Mouse (Mus musculus): ENCODE measurements around the gene Fam3c. TPM values are rescaled to one million over a fixed set of nuclear protein-coding genes. Genes with fewer than 3 reads are reported as not detected.
A peak's percentile ranks its signal among the peaks of the same experiment; 100 is the strongest.

Gene Fam3c
- polyA plus RNA-seq, 2 experiments: 4.7 to 13.3 TPM

DNA sequence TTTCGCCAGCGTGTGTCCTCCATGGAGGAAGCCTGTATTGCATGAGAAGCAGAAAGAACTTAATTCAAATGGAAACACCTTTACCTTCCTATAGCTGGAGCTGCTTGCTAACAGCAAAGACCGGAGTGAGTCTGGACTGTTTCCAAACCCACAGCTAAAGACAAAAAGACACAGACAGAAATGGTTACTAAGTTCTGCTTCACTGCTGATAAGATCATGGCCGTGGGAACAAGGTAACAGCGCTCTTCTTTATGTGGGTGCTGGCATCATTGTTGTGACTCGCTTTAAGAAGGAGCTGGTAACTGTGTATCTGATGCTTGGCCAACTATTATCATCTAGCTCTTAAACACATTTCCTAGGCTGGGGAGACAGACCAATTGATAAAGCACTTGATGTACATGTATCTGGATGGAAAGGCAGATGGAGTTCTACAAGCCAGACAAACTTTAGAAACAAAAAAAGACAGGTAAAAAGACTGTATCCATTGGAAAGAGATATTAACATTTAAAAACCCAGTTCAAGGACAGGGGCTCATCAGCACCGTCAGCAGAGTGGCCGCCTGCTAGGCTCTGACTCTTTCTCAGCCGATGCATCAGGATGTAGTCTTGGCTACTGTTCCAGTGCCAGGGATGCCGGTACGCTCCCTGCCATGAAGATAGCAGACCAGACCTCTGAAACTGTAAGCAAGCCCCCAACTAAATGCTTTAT lies 6.4 kb downstream of the Fam3c start:
- Histone ChIP-seq H3K27me3 (ENCODE audit: control insufficient read depth, insufficient read depth, low read length) (no peaks in the 10 kb centered on the region), H3K4me3 (ENCODE audit: insufficient read depth in 1 of 2, low read depth in 2 of 2, low read length in 2 of 2) (no peak overlapping the region), H3K9me3 (ENCODE audit: control insufficient read depth, low read length) (no peaks in the 10 kb centered on the region), H3K4me1 (replicated peaks; ENCODE audit: control insufficient read depth in 2 of 2, insufficient read depth in 2 of 2, low read length in 1 of 2) (peaks cover under 1 to 28% of the 10 kb centered on the region in 2 experiments; a peak in 3 of 4 replicates), H3K36me3 (replicated peaks; ENCODE audit: control insufficient read depth, insufficient read depth, low read depth) (no peaks in the 10 kb centered on the region), H3K9ac (replicated peaks) (no peak overlapping the region), H3K4me2 (ENCODE audit: low read depth) (no peak overlapping the region), H3K27ac (no peak overlapping the region)
- no peak for DNase-seq (ENCODE audit: low read depth in 3 of 3, low spot score in 3 of 3)
- no peak for ATAC-seq (ENCODE audit: insufficient read depth)
- 59% methylated on average over 11 of the region's 11 CpGs for WGBS (ENCODE audit: insufficient replicate concordance)
- no peak for TF ChIP-seq CTCF (IDR thresholded peaks at IDR 0.05; ENCODE audit: low read depth)
- no peak for TF ChIP-seq EP300 (IDR thresholded peaks at IDR 0.05; ENCODE audit: low read depth)

DNA sequence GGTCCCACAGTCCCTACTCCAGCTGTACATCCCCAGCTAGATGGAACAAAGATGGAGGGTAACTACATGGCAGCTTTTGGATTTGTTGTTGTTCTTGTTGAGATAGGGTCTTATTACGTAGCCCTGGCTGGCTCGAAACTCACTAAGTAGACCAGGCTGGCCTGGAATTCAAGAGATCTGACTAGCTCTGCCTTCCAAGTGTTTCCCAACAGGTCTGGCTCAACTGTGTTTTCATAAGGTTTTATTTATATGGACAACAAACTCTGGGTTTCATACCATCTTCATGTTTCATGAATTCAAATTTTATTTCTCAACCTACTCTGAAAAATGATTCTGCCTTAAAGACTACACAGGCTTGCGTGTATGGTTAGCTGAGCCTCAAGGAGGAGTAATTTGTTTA lies 7.1 kb downstream of the Fam3c start:
- H3K27ac ChIP-seq: no peak overlapping the region
- TF ChIP-seq EP300 (IDR thresholded peaks at IDR 0.05; ENCODE audit: low read depth) (no peak), CTCF (IDR thresholded peaks at IDR 0.05; ENCODE audit: low read depth) (no peak)
- WGBS (ENCODE audit: insufficient replicate concordance): 81% methylated on average over 3 of the region's 3 CpGs
- DNase-seq (ENCODE audit: low read depth in 3 of 3, low spot score in 3 of 3) (no peak), ATAC-seq (ENCODE audit: insufficient read depth) (no peak)
- H3K27me3 ChIP-seq (ENCODE audit: control insufficient read depth, insufficient read depth, low read length): no peaks in the 10 kb centered on the region
- no peaks in the 10 kb centered on the region for H3K9me3 ChIP-seq (ENCODE audit: control insufficient read depth, low read length)
- H3K4me3 ChIP-seq (ENCODE audit: insufficient read depth in 1 of 2, low read depth in 2 of 2, low read length in 2 of 2): no peak overlapping the region
- no peaks in the 10 kb centered on the region for H3K36me3 ChIP-seq (replicated peaks; ENCODE audit: control insufficient read depth, insufficient read depth, low read depth)
- peaks cover 0 to 30% of the 10 kb centered on the region in 2 experiments; a peak in 3 of 4 replicates for H3K4me1 ChIP-seq (replicated peaks; ENCODE audit: control insufficient read depth in 2 of 2, insufficient read depth in 2 of 2, low read length in 1 of 2)
- no peak overlapping the region for H3K9ac ChIP-seq (replicated peaks)
- no peak overlapping the region for H3K4me2 ChIP-seq (ENCODE audit: low read depth)

DNA sequence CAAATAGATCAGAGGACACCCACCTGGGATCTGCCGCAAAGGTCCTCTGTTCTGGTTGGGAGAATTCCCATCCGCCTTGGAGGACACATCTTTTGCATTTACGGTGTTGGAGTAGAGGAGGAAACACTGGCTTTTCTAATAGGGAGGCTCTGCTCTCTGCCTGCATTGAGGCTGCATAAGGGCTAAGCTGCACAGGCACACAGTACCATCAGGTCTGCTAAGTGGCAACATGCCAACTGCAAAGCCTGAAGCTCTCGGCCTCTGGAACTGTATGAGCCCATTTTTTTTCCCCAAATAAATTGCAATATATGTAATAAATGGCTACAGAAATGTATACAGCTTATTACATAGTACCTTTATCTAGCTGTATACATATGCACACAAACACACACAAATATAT lies 7.9 kb downstream of the Fam3c start:
- H3K9ac ChIP-seq (replicated peaks): no peak overlapping the region
- ATAC-seq (ENCODE audit: insufficient read depth) (no peak), DNase-seq (ENCODE audit: low read depth in 3 of 3, low spot score in 3 of 3) (no peak)
- H3K27me3 ChIP-seq (ENCODE audit: control insufficient read depth, insufficient read depth, low read length): no peaks in the 10 kb centered on the region
- no peaks in the 10 kb centered on the region for H3K36me3 ChIP-seq (replicated peaks; ENCODE audit: control insufficient read depth, insufficient read depth, low read depth)
- H3K27ac ChIP-seq: no peak overlapping the region
- TF ChIP-seq CTCF (IDR thresholded peaks at IDR 0.05; ENCODE audit: low read depth): no peak
- H3K4me2 ChIP-seq (ENCODE audit: low read depth): no peak overlapping the region
- WGBS (ENCODE audit: insufficient replicate concordance): 66% methylated on average over 4 of the region's 4 CpGs
- peaks cover 0 to 36% of the 10 kb centered on the region in 2 experiments; a peak in 3 of 4 replicates for H3K4me1 ChIP-seq (replicated peaks; ENCODE audit: control insufficient read depth in 2 of 2, insufficient read depth in 2 of 2, low read length in 1 of 2)
- no peaks in the 10 kb centered on the region for H3K9me3 ChIP-seq (ENCODE audit: control insufficient read depth, low read length)
- no peak overlapping the region for H3K4me3 ChIP-seq (ENCODE audit: insufficient read depth in 1 of 2, low read depth in 2 of 2, low read length in 2 of 2)

DNA sequence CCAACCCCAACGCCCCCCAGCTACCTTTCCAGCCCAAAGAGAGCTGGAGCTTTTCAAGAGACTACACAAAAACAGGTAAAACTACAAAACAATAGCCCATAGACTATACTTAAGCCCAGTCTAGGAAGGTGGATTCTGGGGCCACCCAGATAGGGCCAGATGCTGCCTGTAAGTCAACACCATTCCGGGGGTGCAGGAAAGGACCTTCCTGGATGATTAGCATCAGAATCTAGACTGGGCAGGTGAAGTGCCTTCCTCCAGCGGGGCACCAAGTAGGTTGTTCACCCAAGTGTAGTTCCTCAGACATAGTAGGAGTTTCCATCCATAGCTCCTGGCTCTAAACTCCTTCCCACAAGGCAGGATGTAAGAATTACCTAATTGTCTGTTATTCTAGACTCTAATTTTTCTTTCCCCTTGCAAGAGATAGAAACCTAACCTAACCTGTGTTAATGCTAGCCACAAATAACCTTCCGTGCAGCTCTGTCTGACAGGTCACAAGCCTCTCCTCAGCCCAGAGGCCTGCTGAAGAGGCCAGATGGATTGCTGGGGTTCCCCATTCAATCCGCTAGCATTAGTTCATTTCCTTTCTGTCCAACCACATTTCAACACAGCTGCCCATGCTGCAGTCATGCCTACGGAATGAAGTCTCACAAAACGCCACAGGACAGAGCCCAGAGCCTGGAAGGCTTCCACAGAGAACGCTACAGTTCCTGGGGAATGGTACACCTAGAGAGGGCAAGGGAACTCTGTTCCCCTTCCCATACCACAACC lies 8.7 kb downstream of the Fam3c start:
- H3K9me3 ChIP-seq (ENCODE audit: control insufficient read depth, low read length): no peaks in the 10 kb centered on the region
- no peaks in the 10 kb centered on the region for H3K36me3 ChIP-seq (replicated peaks; ENCODE audit: control insufficient read depth, insufficient read depth, low read depth)
- peaks cover 0 to 34% of the 10 kb centered on the region in 2 experiments; a peak in 3 of 4 replicates for H3K4me1 ChIP-seq (replicated peaks; ENCODE audit: control insufficient read depth in 2 of 2, insufficient read depth in 2 of 2, low read length in 1 of 2)
- DNase-seq (ENCODE audit: low read depth in 3 of 3, low spot score in 3 of 3) (no peak), ATAC-seq (ENCODE audit: insufficient read depth) (no peak)
- no peak overlapping the region for H3K4me3 ChIP-seq (ENCODE audit: insufficient read depth in 1 of 2, low read depth in 2 of 2, low read length in 2 of 2)
- no peaks in the 10 kb centered on the region for H3K27me3 ChIP-seq (ENCODE audit: control insufficient read depth, insufficient read depth, low read length)
- 46% methylated on average over 8 of the region's 8 CpGs for WGBS (ENCODE audit: insufficient replicate concordance)
- no peak overlapping the region for H3K4me2 ChIP-seq (ENCODE audit: low read depth)
- H3K9ac ChIP-seq (replicated peaks): no peak overlapping the region
- H3K27ac ChIP-seq: no peak overlapping the region
- TF ChIP-seq CTCF (IDR thresholded peaks at IDR 0.05; ENCODE audit: low read depth) (no peak), EP300 (IDR thresholded peaks at IDR 0.05; ENCODE audit: low read depth) (no peak)

GRCm38 (mm10) chr6:22344443-22344842 lies 11.6 kb downstream of the Fam3c start:
- H3K27me3 ChIP-seq (ENCODE audit: control insufficient read depth, insufficient read depth, low read length): no peaks in the 10 kb centered on the region

More at GRCm38 (mm10) chr6:22344443-22344842, 11.6 kb downstream of the Fam3c start:
- peaks cover 0 to 19% of the 10 kb centered on the region in 2 experiments; a peak in 3 of 4 replicates for H3K4me1 ChIP-seq (replicated peaks; ENCODE audit: control insufficient read depth in 2 of 2, insufficient read depth in 2 of 2, low read length in 1 of 2)
- DNase-seq (ENCODE audit: low read depth in 3 of 3, low spot score in 3 of 3): no peak
- TF ChIP-seq CTCF (IDR thresholded peaks at IDR 0.05; ENCODE audit: low read depth) (no peak), EP300 (IDR thresholded peaks at IDR 0.05; ENCODE audit: low read depth) (no peak)
- H3K9me3 ChIP-seq (ENCODE audit: control insufficient read depth, low read length): no peaks in the 10 kb centered on the region
- no peak overlapping the region for H3K9ac ChIP-seq (replicated peaks)
- H3K4me3 ChIP-seq (ENCODE audit: insufficient read depth in 1 of 2, low read depth in 2 of 2, low read length in 2 of 2): no peak overlapping the region
- no peaks in the 10 kb centered on the region for H3K36me3 ChIP-seq (replicated peaks; ENCODE audit: control insufficient read depth, insufficient read depth, low read depth)
- WGBS (ENCODE audit: insufficient replicate concordance): 57% methylated on average over 6 of the region's 6 CpGs
- no peak overlapping the region for H3K27ac ChIP-seq
- no peak for ATAC-seq (ENCODE audit: insufficient read depth)
- peak overlapping the region; percentile 22 for H3K4me2 ChIP-seq (ENCODE audit: low read depth)
